Mouse (Mus musculus) liver, embryonic 14.5 days (tissue): ENCODE results near the gene Bend3. TPM values are rescaled to one million over a fixed set of nuclear protein-coding genes. Genes with fewer than 3 reads are reported as not detected.

Experiments used
- ATAC-seq: fragments of 200-750 bp; cut with Nextera tagmentation; 2 replicates; pipeline ENCODE4 v1.8.0; 2017; ENCODE audit warnings: moderate number of reproducible peaks, mild to moderate bottlenecking, moderate library complexity; ENCODE audit not compliant: insufficient read depth
- DNase-seq, 3 experiments: peaks; one replicate each; pipeline ENCODE4 v3.0.0-alpha.2; 2012 to 2013; ENCODE audit warnings: low read depth in 3 of 3, low spot score in 3 of 3
- H3K27ac ChIP-seq: fragments of 300-500 bp; sonication (generic); 2 replicates; pipeline ENCODE4 v1.5.1; 2014; ENCODE audit warnings: moderate library complexity, mild to moderate bottlenecking, control low read depth, inconsistent platforms
- H3K27me3 ChIP-seq: fragments of 300-500 bp; sonication (generic); 2 replicates; pipeline ENCODE4 v1.6.1; 2014; ENCODE audit warnings: mild to moderate bottlenecking, low read length, moderate library complexity; ENCODE audit not compliant: control insufficient read depth, insufficient read depth
- H3K36me3 ChIP-seq: fragments of 300-500 bp; sonication (generic); replicated peaks from 2 replicates; pipeline ENCODE4 v1.6.1; 2014; ENCODE audit warnings: low read depth; ENCODE audit not compliant: control insufficient read depth, insufficient read depth
- H3K4me1 ChIP-seq, 2 experiments: fragments of 200-500 bp in 1 of 2; fragments of 300-500 bp in 1 of 2; sonication (generic) in 1 of 2; replicated peaks; 2 replicates each; pipeline ENCODE4 v1.6.1; 2012 to 2014; ENCODE audit warnings: antibody characterized with exemption in 1 of 2, inconsistent platforms in 1 of 2, low read length in 1 of 2; ENCODE audit not compliant: control insufficient read depth in 2 of 2, insufficient read depth in 2 of 2
- H3K4me2 ChIP-seq: fragments of 300-500 bp; sonication (generic); 2 replicates; pipeline ENCODE4 v1.6.1; 2014; ENCODE audit warnings: low read depth, mild to moderate bottlenecking, control low read depth, moderate library complexity
- H3K4me3 ChIP-seq, 2 experiments: fragments of 200-500 bp in 1 of 2; fragments of 300-500 bp in 1 of 2; sonication (generic) in 1 of 2; 2 replicates each; pipeline ENCODE4 v1.5.1; 2012 to 2014; ENCODE audit warnings: low read depth in 2 of 2, low read length in 2 of 2, mild to moderate bottlenecking in 2 of 2, control low read depth in 1 of 2, inconsistent platforms in 1 of 2, moderate library complexity in 1 of 2; ENCODE audit not compliant: insufficient read depth in 1 of 2
- H3K9ac ChIP-seq: fragments of 300-500 bp; sonication (generic); replicated peaks from 2 replicates; pipeline ENCODE4 v1.6.1; 2014; ENCODE audit warnings: mild to moderate bottlenecking, control low read depth, moderate library complexity
- H3K9me3 ChIP-seq: fragments of 300-500 bp; sonication (generic); 2 replicates; pipeline ENCODE4 v1.6.1; 2016; ENCODE audit warnings: low read length, mixed read lengths; ENCODE audit not compliant: control insufficient read depth
- CTCF ChIP-seq: IDR thresholded peaks from 2 replicates; pipeline ENCODE4 v1.5.1; 2016; ENCODE audit warnings: antibody characterized with exemption, low read depth, control low read depth
- EP300 ChIP-seq: IDR thresholded peaks from 2 replicates; pipeline ENCODE4 v1.6.1; 2016; ENCODE audit warnings: antibody characterized with exemption, low read depth
- WGBS: fragments of 180-500 bp; shearing (Covaris S2); extraction: QIAGEN DNeasy Blood & Tissue Kit; methylation state at CpG from one replicate; pipeline ENCODE4 v1.1.7; 2014; ENCODE audit not compliant: insufficient replicate concordance; 5-methylcytosine and 5-hydroxymethylcytosine counted together
- polyA plus RNA-seq, 2 experiments: library from polyadenylated mRNA; depleted of rRNA in 1 of 2; stranded (reverse) in 1 of 2; unstranded in 1 of 2; fragments of >200 nt; fragmentation: Nextera tagmentation in 1 of 2; extraction: Ambion mirVana in 1 of 2; gene quantifications; 2 replicates each; pipeline versions ENCODE4 v1.2.1 to v1.2.3; 2012 to 2014

The Bend3 gene
- polyA plus RNA-seq, 2 experiments, result 1.2 to 2.1 TPM

DNA sequence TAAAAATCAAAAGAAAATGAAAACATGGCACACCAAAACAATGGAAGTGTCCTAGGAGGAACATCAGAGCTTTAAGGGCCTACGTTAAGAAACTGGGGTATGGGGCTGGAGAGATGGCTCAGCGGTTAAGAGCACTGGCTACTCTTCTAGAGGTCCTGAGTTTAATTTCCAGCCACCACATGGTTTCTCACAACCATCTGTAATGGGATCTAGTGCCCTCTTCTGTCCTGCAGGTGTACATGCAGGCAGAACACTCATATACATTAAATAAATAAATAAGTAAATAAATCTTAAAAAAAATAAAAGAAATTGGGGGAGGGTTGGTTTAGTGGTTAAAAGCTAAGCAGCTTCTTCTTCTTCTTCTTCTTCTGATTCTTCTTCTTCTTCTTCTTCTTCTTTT, 82.7 kb downstream of the Bend3 start:
- Histone ChIP-seq H3K27ac (no peak overlapping the region), H3K27me3 (no peaks in the 10 kb centered on the region; the same call in 1 of the 2 replicates), H3K36me3 (no peaks in the 10 kb centered on the region), H3K9ac (no peak overlapping the region), H3K4me1 (no peaks in the 10 kb centered on the region), H3K4me2 (no peak overlapping the region), H3K4me3 (no peak overlapping the region), H3K9me3 (no peaks in the 10 kb centered on the region)
- no peak for ATAC-seq
- TF ChIP-seq CTCF, result peak; percentile 21; the same call in 1 of the 2 replicates
- no peak for TF ChIP-seq EP300
- DNase-seq, result no peak
- WGBS, result 69% methylated on average over 2 of the region's 2 CpGs

Other genes with a start within 250 kb of the Bend3 start
- gene Gm9803, start 45.3 kb downstream of the Bend3 start, polyA plus RNA-seq (2012; rRNA removed), result 12.3 and 14.7 TPM in 2 replicates
- 8.5 and 10.0 TPM in 2 replicates for gene Gm9803, start 45.3 kb downstream of the Bend3 start, polyA plus RNA-seq (2014; fragmentation: Nextera tagmentation; extraction: Ambion mirVana)
- gene 1700021F05Rik, start 62.2 kb downstream of the Bend3 start, polyA plus RNA-seq (2012; rRNA removed), result 5.2 and 11.6 TPM in 2 replicates
- 30.7 TPM in 2 replicates for gene 1700021F05Rik, start 62.2 kb downstream of the Bend3 start, polyA plus RNA-seq (2014; fragmentation: Nextera tagmentation; extraction: Ambion mirVana)
- 977 and 1,014 TPM in 2 replicates for gene Cd24a, start 99.5 kb downstream of the Bend3 start, polyA plus RNA-seq (2012; rRNA removed)
- 1,175 and 1,210 TPM in 2 replicates for gene Cd24a, start 99.5 kb downstream of the Bend3 start, polyA plus RNA-seq (2014; fragmentation: Nextera tagmentation; extraction: Ambion mirVana)